Mouse (Mus musculus) MEL (cell line): Measurements from ENCODE around the gene Cdh13. TPM values are rescaled to one million over a fixed set of nuclear protein-coding genes. Genes with fewer than 3 reads are reported as not detected.

Experiments used
- DNase-seq: peaks from one replicate; pipeline ENCODE4 v3.0.0; 2011; ENCODE audit warnings: low read depth, low spot score
- H3K27ac ChIP-seq: 2 replicates; pipeline ENCODE4 v1.5.1; 2012; ENCODE audit warnings: low read depth, mild to moderate bottlenecking, control low read depth, low read length, moderate library complexity; ENCODE audit not compliant: control insufficient read depth
- H3K27me3 ChIP-seq, 2 experiments: fragments of 150-350 bp in 1 of 2; sonication (generic) in 1 of 2; 2 replicates each; pipeline ENCODE4 v1.6.1; 2012; ENCODE audit warnings: low read length in 2 of 2, mild to moderate bottlenecking in 2 of 2, improper control_type of control experiment in 1 of 2, moderate library complexity in 1 of 2; ENCODE audit not compliant: insufficient read depth in 2 of 2, control insufficient read depth in 1 of 2
- H3K36me3 ChIP-seq, 2 experiments: 2 replicates each; pipeline ENCODE4 v1.6.1; 2012 to 2014; ENCODE audit warnings: low read length in 2 of 2, improper control_type of control experiment in 1 of 2, inconsistent platforms in 1 of 2, mild to moderate bottlenecking in 1 of 2; ENCODE audit not compliant: insufficient read depth in 2 of 2, control insufficient read depth in 1 of 2
- H3K4me1 ChIP-seq, 2 experiments: fragments of 150-350 bp in 1 of 2; sonication (generic) in 1 of 2; 2 replicates each; pipeline ENCODE4 v1.6.1; 2012; ENCODE audit warnings: low read length in 2 of 2, improper control_type of control experiment in 1 of 2, mild to moderate bottlenecking in 1 of 2; ENCODE audit not compliant: insufficient read depth in 2 of 2, control insufficient read depth in 1 of 2
- H3K4me3 ChIP-seq, 2 experiments: fragments of 150-350 bp in 1 of 2; sonication (generic) in 1 of 2; 2 replicates each; pipeline ENCODE4 v1.5.1; 2012; ENCODE audit warnings: low read depth in 2 of 2, low read length in 2 of 2, mild to moderate bottlenecking in 2 of 2, moderate library complexity in 2 of 2, control low read depth in 1 of 2, improper control_type of control experiment in 1 of 2; ENCODE audit not compliant: control insufficient read depth in 1 of 2, insufficient read depth in 1 of 2
- H3K79me2 ChIP-seq: 2 replicates; pipeline ENCODE4 v1.6.1; 2012; ENCODE audit warnings: mild to moderate bottlenecking, low read length, moderate library complexity; ENCODE audit not compliant: control insufficient read depth, poor library complexity, insufficient read depth
- H3K9ac ChIP-seq: 2 replicates; pipeline ENCODE4 v1.6.1; 2012; ENCODE audit warnings: low read depth, mild to moderate bottlenecking, control low read depth, low read length, moderate library complexity; ENCODE audit not compliant: control insufficient read depth, poor library complexity, severe bottlenecking
- H3K9me3 ChIP-seq: fragments of 150-350 bp; sonication (generic); replicated peaks from 2 replicates; pipeline ENCODE4 v1.6.1; 2012; ENCODE audit warnings: mild to moderate bottlenecking, low read length, improper control_type of control experiment, moderate library complexity; ENCODE audit not compliant: insufficient read depth
- CHD2 ChIP-seq: IDR thresholded peaks from 2 replicates; pipeline ENCODE4 v1.6.1; 2011; ENCODE audit warnings: low read length, improper control_type of control experiment
- CTCF ChIP-seq, 3 experiments: IDR thresholded peaks in 2 of 3; conservative IDR thresholded peaks in 1 of 3; 2 replicates each; pipeline ENCODE4 v1.5.1; 2011 to 2012; ENCODE audit warnings: low read length in 3 of 3, low read depth in 2 of 3, mild to moderate bottlenecking in 2 of 3, improper control_type of control experiment in 1 of 3, inconsistent platforms in 1 of 3, mixed read lengths in 1 of 3, moderate library complexity in 1 of 3; ENCODE audit not compliant: control insufficient read depth in 1 of 3, insufficient read depth in 1 of 3, poor library complexity in 1 of 3, severe bottlenecking in 1 of 3
- ELF1 ChIP-seq: IDR thresholded peaks from 2 replicates; pipeline ENCODE4 v1.6.1; 2014; ENCODE audit warnings: low read depth, mild to moderate bottlenecking, inconsistent platforms, low read length, improper control_type of control experiment, moderate library complexity
- EP300 ChIP-seq, 2 experiments: IDR thresholded peaks; 2 replicates each; pipeline ENCODE4 v1.6.1; 2011; ENCODE audit warnings: improper control_type of control experiment in 2 of 2, low read length in 2 of 2, low read depth in 1 of 2, mild to moderate bottlenecking in 1 of 2
- GATA1 ChIP-seq: IDR thresholded peaks from 2 replicates; pipeline ENCODE4 v1.6.1; 2011; ENCODE audit warnings: low read depth, low read length, improper control_type of control experiment
- HCFC1 ChIP-seq: IDR thresholded peaks from 2 replicates; pipeline ENCODE4 v1.6.1; 2012; ENCODE audit warnings: low read depth, mild to moderate bottlenecking, inconsistent platforms, low read length, improper control_type of control experiment, moderate library complexity
- MAFK ChIP-seq: IDR thresholded peaks from 2 replicates; pipeline ENCODE4 v1.6.1; 2011; ENCODE audit warnings: low read depth, mild to moderate bottlenecking, low read length, improper control_type of control experiment, borderline replicate concordance
- MAX ChIP-seq: IDR thresholded peaks from 2 replicates; pipeline ENCODE4 v1.6.1; 2011; ENCODE audit warnings: low read length, improper control_type of control experiment
- MAZ ChIP-seq: IDR thresholded peaks from 2 replicates; pipeline ENCODE4 v1.6.1; 2012; ENCODE audit warnings: low read depth, mild to moderate bottlenecking, inconsistent platforms, low read length, improper control_type of control experiment
- POLR2A ChIP-seq, 2 experiments: IDR thresholded peaks; 2 replicates each; pipeline ENCODE4 v1.6.1; 2011 to 2012; ENCODE audit warnings: low read length in 2 of 2, mild to moderate bottlenecking in 2 of 2, control low read depth in 1 of 2, improper control_type of control experiment in 1 of 2, low read depth in 1 of 2, moderate library complexity in 1 of 2; ENCODE audit not compliant: control insufficient read depth in 1 of 2, insufficient read depth in 1 of 2, poor library complexity in 1 of 2
- POLR2AphosphoS2 ChIP-seq: IDR thresholded peaks from 2 replicates; pipeline ENCODE4 v1.6.1; 2011; ENCODE audit warnings: low read length, improper control_type of control experiment
- POLR2AphosphoS5 ChIP-seq: IDR thresholded peaks from 2 replicates; pipeline ENCODE4 v1.6.1; 2012; ENCODE audit warnings: low read depth, borderline replicate concordance, mild to moderate bottlenecking, inconsistent platforms, low read length, moderate library complexity, mixed read lengths
- RCOR1 ChIP-seq: IDR thresholded peaks from 2 replicates; pipeline ENCODE4 v1.6.1; 2012; ENCODE audit warnings: low read depth, mild to moderate bottlenecking, inconsistent platforms, low read length, improper control_type of control experiment
- TAL1 ChIP-seq: IDR thresholded peaks from 2 replicates; pipeline ENCODE4 v1.6.1; 2012; ENCODE audit warnings: mild to moderate bottlenecking, inconsistent platforms, low read length, moderate library complexity, mixed read lengths
- TBP ChIP-seq: IDR thresholded peaks from 2 replicates; pipeline ENCODE4 v1.8.0; 2011; ENCODE audit warnings: low read depth, low read length, improper control_type of control experiment
- USF1 ChIP-seq: IDR thresholded peaks from 2 replicates; pipeline ENCODE4 v1.6.1; 2014; ENCODE audit warnings: low read depth, mild to moderate bottlenecking, inconsistent platforms, low read length, improper control_type of control experiment, moderate library complexity
- USF2 ChIP-seq, 2 experiments: IDR thresholded peaks; 2 replicates each; pipeline ENCODE4 v1.6.1; 2011 to 2012; ENCODE audit warnings: improper control_type of control experiment in 2 of 2, low read length in 2 of 2, borderline replicate concordance in 1 of 2, inconsistent platforms in 1 of 2, low read depth in 1 of 2, mild to moderate bottlenecking in 1 of 2; ENCODE audit not compliant: insufficient read depth in 1 of 2
- ZC3H11A ChIP-seq: IDR thresholded peaks from 2 replicates; pipeline ENCODE4 v1.6.1; 2012; ENCODE audit warnings: low read depth, mild to moderate bottlenecking, inconsistent platforms, low read length, improper control_type of control experiment
- ZMIZ1 ChIP-seq: IDR thresholded peaks from 2 replicates; pipeline ENCODE4 v1.6.1; 2012; ENCODE audit warnings: low read depth, mild to moderate bottlenecking, inconsistent platforms, low read length, improper control_type of control experiment, moderate library complexity
- ZNF384 ChIP-seq: IDR thresholded peaks from 2 replicates; pipeline ENCODE4 v1.6.1; 2012; ENCODE audit warnings: low read depth, mild to moderate bottlenecking, inconsistent platforms, low read length, improper control_type of control experiment
- polyA plus RNA-seq, 2 experiments: library from polyadenylated mRNA; stranded (reverse) in 1 of 2; unstranded in 1 of 2; fragments of >175 nt in 1 of 2; fragments of >200 nt in 1 of 2; gene quantifications; 2 replicates each; pipeline versions ENCODE4 v1.2.1 to v1.2.4; 2012; ENCODE audit warnings: low replicate concordance in 2 of 2, low read depth in 1 of 2; ENCODE audit not compliant: insufficient read length in 2 of 2, insufficient read depth in 1 of 2, missing spikeins in 1 of 2
- total RNA-seq: library from RNA; depleted of rRNA; stranded (reverse); fragments of 300-350 nt; gene quantifications from 2 replicates; pipeline ENCODE4 v1.2.3, GENCODE M21; 2012

Cdh13 gene
- total and polyA plus RNA-seq, 3 experiments: not detected

DNA sequence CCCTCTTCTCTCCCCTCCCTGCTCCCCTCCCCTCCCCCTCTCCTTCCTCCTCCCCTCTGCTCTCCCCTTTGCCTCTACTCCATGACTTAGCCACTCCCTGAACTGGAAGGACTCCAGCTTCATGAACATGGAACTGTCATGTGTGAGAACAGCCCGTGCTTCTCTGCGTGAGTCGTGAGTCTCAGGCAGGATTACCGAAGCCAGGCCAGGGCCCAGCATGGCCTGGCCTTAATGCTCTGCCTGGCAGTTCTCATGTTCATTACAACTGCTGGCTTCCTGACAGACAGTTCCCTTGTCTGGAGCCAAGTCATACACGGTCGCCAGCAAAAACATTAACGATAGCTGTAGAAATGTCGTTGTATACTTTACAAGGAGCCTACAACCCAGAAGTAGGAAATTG is 356.1 kb downstream of the Cdh13 start:
- no peak for DNase-seq
- no peaks in the 10 kb centered on the region for H3K79me2 ChIP-seq
- H3K36me3 ChIP-seq: no peaks in the 10 kb centered on the region
- no peak overlapping the region for H3K4me3 ChIP-seq
- no peak overlapping the region for H3K27ac ChIP-seq
- TF ChIP-seq RCOR1: no peak
- TF ChIP-seq POLR2AphosphoS2: no peak
- no peak for TF ChIP-seq TAL1
- TF ChIP-seq, all 39 proteins: peak for 0
- H3K9me3 ChIP-seq: no peaks in the 10 kb centered on the region
- no peaks in the 10 kb centered on the region for H3K4me1 ChIP-seq
- H3K9ac ChIP-seq: no peak overlapping the region
- H3K27me3 ChIP-seq: no peaks in the 10 kb centered on the region

DNA sequence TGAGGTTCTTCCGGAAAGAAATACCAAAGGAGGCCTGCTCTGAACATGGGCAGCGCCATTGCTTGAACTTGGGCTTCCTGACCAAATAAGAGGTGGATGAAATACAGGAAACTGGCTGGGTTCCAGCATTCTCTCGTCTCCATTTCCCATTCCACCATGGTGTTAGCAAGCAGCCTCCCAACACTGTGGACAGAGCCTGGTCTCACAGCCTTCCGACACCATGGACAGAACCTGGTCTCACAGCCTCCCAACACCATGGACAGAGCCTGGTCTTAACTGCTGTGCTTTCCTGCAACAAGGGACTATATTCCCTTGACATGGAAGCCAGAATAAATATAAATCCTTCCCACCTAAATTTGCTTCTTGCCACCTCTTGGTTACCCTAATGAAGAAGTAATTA is 358.3 kb downstream of the Cdh13 start:
- Histone ChIP-seq H3K9ac (no peak overlapping the region), H3K79me2 (no peaks in the 10 kb centered on the region), H3K36me3 (no peaks in the 10 kb centered on the region), H3K4me1 (no peaks in the 10 kb centered on the region), H3K4me3 (no peak overlapping the region), H3K9me3 (no peaks in the 10 kb centered on the region), H3K27me3 (no peaks in the 10 kb centered on the region), H3K27ac (no peak overlapping the region)
- DNase-seq: no peak
- TF ChIP-seq CHD2 (no peak), TAL1 (no peak), HCFC1 (no peak), GATA1 (no peak), ZC3H11A (no peak), MAX (no peak), USF2 (IDR thresholded peaks at IDR 0.05; ENCODE audit: borderline replicate concordance in 1 of 2, insufficient read depth in 1 of 2, low read depth in 1 of 2, low read length in 2 of 2) (no peak), POLR2AphosphoS5 (no peak), USF1 (no peak)

DNA sequence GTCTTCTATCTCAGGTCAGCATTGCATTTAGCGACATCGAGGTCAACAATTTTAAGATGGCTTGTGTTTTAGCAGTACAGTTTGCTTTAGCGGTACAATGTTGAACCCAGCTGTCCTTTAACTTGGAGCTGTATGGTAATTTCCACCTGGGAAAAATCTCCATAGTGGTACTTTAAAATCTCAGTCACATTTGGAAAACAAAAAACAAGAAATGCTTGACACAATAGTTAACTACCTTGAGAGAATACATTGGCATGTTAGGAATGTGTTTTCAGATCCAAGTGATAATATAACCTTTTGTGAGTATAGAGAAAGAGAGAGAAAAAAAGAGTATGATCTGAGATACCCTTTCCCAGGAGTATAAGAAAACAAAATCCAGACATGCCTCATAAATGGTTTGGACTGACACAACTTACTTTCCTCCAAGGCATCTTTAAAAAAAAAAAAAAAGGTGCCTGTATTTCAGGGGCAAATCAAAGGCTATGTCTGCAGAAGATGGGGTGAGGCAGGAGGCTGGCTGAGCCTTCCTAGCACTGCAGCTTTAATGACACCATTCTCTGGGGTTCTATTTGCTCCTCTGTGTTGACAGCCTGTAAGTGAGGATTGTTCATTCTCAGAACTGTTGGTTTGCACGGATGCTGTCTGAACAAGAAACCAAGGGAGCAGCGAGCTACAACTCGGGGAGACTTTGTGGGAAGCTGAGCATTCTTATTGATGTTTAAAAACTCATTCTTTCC is 365.4 kb downstream of the Cdh13 start:
- no peak overlapping the region for H3K4me3 ChIP-seq
- no peaks in the 10 kb centered on the region for H3K27me3 ChIP-seq
- DNase-seq: no peak
- no peaks in the 10 kb centered on the region for H3K4me1 ChIP-seq
- H3K9ac ChIP-seq: no peak overlapping the region
- H3K27ac ChIP-seq: no peak overlapping the region
- no peaks in the 10 kb centered on the region for H3K79me2 ChIP-seq
- no peak for TF ChIP-seq MAFK
- no peak for TF ChIP-seq TAL1
- TF ChIP-seq CHD2: no peak
- no peak for TF ChIP-seq MAZ
- TF ChIP-seq POLR2AphosphoS2: no peak
- TF ChIP-seq CTCF (IDR thresholded peaks at IDR 0.05 in 2 of 3, conservative IDR thresholded peaks at IDR 0.05 in 1 of 3; ENCODE audit: control insufficient read depth in 1 of 3, insufficient read depth in 1 of 3, low read depth in 2 of 3, low read length in 3 of 3, poor library complexity in 1 of 3, severe bottlenecking in 1 of 3): no peak
- no peak for TF ChIP-seq ZMIZ1
- TF ChIP-seq POLR2A (IDR thresholded peaks at IDR 0.05; ENCODE audit: control insufficient read depth in 1 of 2, insufficient read depth in 1 of 2, low read depth in 1 of 2, low read length in 2 of 2, poor library complexity in 1 of 2): no peak
- TF ChIP-seq USF2 (IDR thresholded peaks at IDR 0.05; ENCODE audit: borderline replicate concordance in 1 of 2, insufficient read depth in 1 of 2, low read depth in 1 of 2, low read length in 2 of 2): no peak
- no peak for TF ChIP-seq ZNF384
- TF ChIP-seq HCFC1: no peak
- TF ChIP-seq USF1: no peak
- no peak for TF ChIP-seq EP300 (IDR thresholded peaks at IDR 0.05; ENCODE audit: low read depth in 1 of 2, low read length in 2 of 2)
- TF ChIP-seq RCOR1: no peak
- TF ChIP-seq TBP: no peak
- no peak for TF ChIP-seq ELF1
- no peak for TF ChIP-seq POLR2AphosphoS5
- TF ChIP-seq, all 39 proteins: peak for 0
- no peaks in the 10 kb centered on the region for H3K36me3 ChIP-seq
- no peaks in the 10 kb centered on the region for H3K9me3 ChIP-seq
